Mouse (Mus musculus) embryonic facial prominence, embryonic 14.5 days (tissue): Measurements from ENCODE around the gene Mif4gd. TPM values are rescaled to one million over a fixed set of nuclear protein-coding genes. Genes with fewer than 3 reads are reported as not detected.

ENCODE experiments used
- ATAC-seq: fragments of 200-750 bp; cut with Nextera tagmentation; 2 replicates; pipeline ENCODE4 v1.8.0; 2017; ENCODE audit warnings: low read depth, moderate number of reproducible peaks, moderate TSS enrichment
- DNase-seq: peaks from one replicate; pipeline ENCODE4 v3.0.0-alpha.2; 2015; ENCODE audit warnings: low spot score
- H3K27ac ChIP-seq: fragments of 300-500 bp; sonication (generic); replicated peaks from 2 replicates; pipeline ENCODE4 v1.5.1; 2014; ENCODE audit warnings: low read depth, mild to moderate bottlenecking, low read length, moderate library complexity
- H3K27me3 ChIP-seq: fragments of 300-500 bp; sonication (generic); replicated peaks from 2 replicates; pipeline ENCODE4 v1.6.1; 2014; ENCODE audit warnings: low read length; ENCODE audit not compliant: control insufficient read depth, insufficient read depth
- H3K36me3 ChIP-seq: fragments of 300-500 bp; sonication (generic); 2 replicates; pipeline ENCODE4 v1.6.1; 2014; ENCODE audit warnings: low read length, mixed read lengths; ENCODE audit not compliant: control insufficient read depth, insufficient read depth
- H3K4me1 ChIP-seq: fragments of 300-500 bp; sonication (generic); 2 replicates; pipeline ENCODE4 v1.6.1; 2014; ENCODE audit warnings: antibody characterized with exemption, low read length; ENCODE audit not compliant: control insufficient read depth, insufficient read depth
- H3K4me2 ChIP-seq: fragments of 300-500 bp; sonication (generic); 2 replicates; pipeline ENCODE4 v1.6.1; 2014; ENCODE audit warnings: low read depth, mild to moderate bottlenecking, low read length, moderate library complexity, mixed read lengths
- H3K4me3 ChIP-seq: fragments of 300-500 bp; sonication (generic); 2 replicates; pipeline ENCODE4 v1.5.1; 2014; ENCODE audit warnings: low read depth, mild to moderate bottlenecking, low read length
- H3K9ac ChIP-seq: fragments of 300-500 bp; sonication (generic); 2 replicates; pipeline ENCODE4 v1.6.1; 2014; ENCODE audit warnings: low read depth, mild to moderate bottlenecking, low read length, moderate library complexity, mixed read lengths
- H3K9me3 ChIP-seq: fragments of 300-500 bp; sonication (generic); 2 replicates; pipeline ENCODE4 v1.6.1; 2016; ENCODE audit warnings: low read length; ENCODE audit not compliant: control insufficient read depth
- WGBS: fragments of 180-500 bp; shearing (Covaris S2); extraction: QIAGEN DNeasy Blood & Tissue Kit; methylation state at CpG from one replicate; pipeline ENCODE4 v1.1.7; 2014; 5-methylcytosine and 5-hydroxymethylcytosine counted together
- polyA plus RNA-seq: library from polyadenylated mRNA; unstranded; fragments of >200 nt; fragmentation: Nextera tagmentation; extraction: Ambion mirVana; gene quantifications from 2 replicates; pipeline ENCODE4 v1.2.1, GENCODE M21; 2014

The Mif4gd gene
- polyA plus RNA-seq, 1 experiment from 2014 or later, result 28.5 TPM

DNA sequence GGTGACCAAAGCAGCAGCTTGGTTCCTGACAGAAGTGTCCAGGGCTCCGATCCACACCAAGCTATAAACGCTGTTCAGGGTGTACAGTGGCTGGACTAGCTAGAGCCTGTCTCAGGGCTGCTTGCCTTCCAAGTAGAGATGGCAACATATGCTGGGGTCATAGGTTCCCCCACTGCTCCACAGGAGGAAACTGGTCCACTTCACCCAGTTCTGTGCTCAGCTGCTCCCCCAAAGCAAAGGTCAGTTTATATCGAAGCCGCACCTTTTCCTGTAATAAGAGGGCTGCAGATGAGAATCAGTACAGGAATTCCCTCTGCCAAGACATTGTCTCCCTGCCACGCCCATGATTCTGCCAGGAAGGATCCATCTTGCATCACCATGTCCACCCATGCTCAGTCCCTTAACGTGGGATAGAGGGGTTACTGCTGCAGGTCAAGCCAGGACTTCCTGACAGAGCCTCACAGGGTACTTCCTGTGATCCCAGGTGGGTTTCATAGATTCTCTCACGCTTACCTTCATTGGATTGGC lies 27.1 kb downstream of the Mif4gd start:
- no peak for ATAC-seq
- H3K4me1 ChIP-seq, result no peaks in the 10 kb centered on the region
- H3K27me3 ChIP-seq, result no peaks in the 10 kb centered on the region
- H3K4me2 ChIP-seq, result no peak overlapping the region
- H3K36me3 ChIP-seq, result peaks cover 94% of the 10 kb centered on the region
- H3K9me3 ChIP-seq, result no peaks in the 10 kb centered on the region
- 85% methylated on average over 7 of the region's 7 CpGs for WGBS
- no peak overlapping the region for H3K27ac ChIP-seq
- DNase-seq, result no peak
- H3K4me3 ChIP-seq, result no peak overlapping the region
- H3K9ac ChIP-seq, result no peak overlapping the region

DNA sequence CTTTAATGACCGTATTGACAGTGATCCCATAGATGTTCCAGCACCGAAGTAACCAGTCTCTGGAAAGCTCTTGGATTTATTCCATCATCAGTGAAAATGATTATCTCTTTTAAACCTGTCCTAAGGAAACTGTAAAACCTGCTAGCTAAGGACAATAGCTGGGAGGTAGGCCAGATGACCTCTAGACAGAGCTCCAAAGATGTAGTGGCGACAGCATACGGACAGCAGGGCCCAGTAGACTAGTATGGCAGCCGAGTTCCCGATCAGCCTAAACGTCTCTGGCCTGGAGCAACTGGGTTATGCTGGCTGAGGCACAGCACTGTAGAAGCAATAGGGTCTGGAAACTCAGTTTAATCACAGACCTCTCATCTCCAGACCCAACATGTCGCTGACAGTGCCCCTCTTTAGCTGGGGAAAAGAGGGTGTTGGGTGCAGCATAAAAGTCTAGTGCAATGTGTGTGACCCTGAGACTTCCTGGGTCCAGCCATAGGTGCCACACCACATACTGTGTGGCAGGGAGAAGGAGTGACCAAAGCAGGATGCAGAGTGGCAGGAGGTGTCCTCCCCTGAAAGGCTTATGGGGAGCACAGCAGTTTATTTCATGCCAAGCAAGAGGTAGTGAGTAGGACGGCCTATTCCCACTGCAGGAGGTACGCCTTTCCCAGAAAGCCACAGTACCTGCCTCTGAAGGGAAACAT lies 28.2 kb downstream of the Mif4gd start:
- H3K36me3 ChIP-seq, result peaks cover 93% of the 10 kb centered on the region
- no peak for ATAC-seq
- 85% methylated on average over 10 of the region's 10 CpGs for WGBS
- no peaks in the 10 kb centered on the region for H3K4me1 ChIP-seq
- no peaks in the 10 kb centered on the region for H3K27me3 ChIP-seq
- H3K4me2 ChIP-seq, result no peak overlapping the region
- no peak for DNase-seq
- H3K9ac ChIP-seq, result no peak overlapping the region
- no peak overlapping the region for H3K27ac ChIP-seq
- no peak overlapping the region for H3K4me3 ChIP-seq
- no peaks in the 10 kb centered on the region for H3K9me3 ChIP-seq

DNA sequence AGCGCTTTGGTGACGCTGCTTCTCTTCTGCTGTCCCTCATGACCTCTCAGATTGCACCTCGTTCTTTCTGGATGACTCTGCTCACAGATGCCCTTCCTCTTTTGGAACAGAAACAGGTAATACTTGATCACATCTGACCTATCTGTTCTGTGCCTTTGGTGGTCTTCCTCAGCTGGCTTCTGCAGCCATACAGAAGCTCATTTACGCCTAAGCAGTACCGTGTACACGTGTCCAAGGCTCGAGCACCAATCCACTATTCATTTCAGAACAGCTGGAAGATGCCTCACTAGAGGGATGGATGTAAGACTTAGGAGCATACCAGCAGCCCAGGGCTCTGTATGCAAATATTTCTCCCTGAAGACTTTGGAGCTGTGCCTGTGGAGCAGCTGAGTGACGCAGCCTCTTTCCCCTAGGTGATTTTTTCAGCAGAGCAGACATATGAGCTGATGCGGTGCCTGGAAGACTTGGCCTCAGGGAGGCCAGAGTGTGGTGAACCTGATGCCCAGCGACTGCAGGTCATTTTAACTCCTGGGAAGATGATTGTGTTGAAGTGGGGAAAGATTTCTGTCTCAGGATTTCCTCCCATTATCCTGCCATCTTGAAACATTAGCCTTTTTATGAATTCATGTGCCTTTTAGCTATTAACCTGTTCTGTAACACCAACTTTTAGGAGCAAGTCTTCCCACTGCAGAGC lies 29.7 kb downstream of the Mif4gd start:
- Histone ChIP-seq H3K4me3 (no peak overlapping the region), H3K4me2 (no peak overlapping the region), H3K36me3 (peaks cover 96% of the 10 kb centered on the region), H3K9me3 (no peaks in the 10 kb centered on the region), H3K4me1 (no peaks in the 10 kb centered on the region), H3K9ac (no peak overlapping the region), H3K27me3 (no peaks in the 10 kb centered on the region), H3K27ac (no peak overlapping the region)
- DNase-seq (no peak), ATAC-seq (no peak)
- WGBS, result 77% methylated on average over 10 of the region's 10 CpGs

- no peaks in the 10 kb centered on the region for H3K27me3 ChIP-seq
- H3K36me3 ChIP-seq, result peaks cover 70% of the 10 kb centered on the region
- no peak overlapping the region for H3K4me2 ChIP-seq
- no peak overlapping the region for H3K9ac ChIP-seq
- DNase-seq (no peak), ATAC-seq (no peak)
- H3K4me1 ChIP-seq, result no peaks in the 10 kb centered on the region
- H3K9me3 ChIP-seq, result no peaks in the 10 kb centered on the region
- H3K4me3 ChIP-seq, result no peak overlapping the region
- no peak overlapping the region for H3K27ac ChIP-seq
Observed at GRCm38 (mm10) chr11:115579080-115579479, 33.7 kb downstream of the Mif4gd start.

GRCm38 (mm10) chr11:115564961-115565360 lies 47.8 kb downstream of the Mif4gd start:
- WGBS, result 14% methylated on average over 7 of the region's 7 CpGs
- ATAC-seq, result no peak
- Histone ChIP-seq H3K4me2 (peak overlapping the region; percentile 81), H3K27me3 (no peaks in the 10 kb centered on the region), H3K4me3 (peak overlapping the region; percentile 61), H3K4me1 (peaks cover 12% of the 10 kb centered on the region), H3K27ac (no peak overlapping the region), H3K9ac (peak overlapping the region; percentile 79), H3K9me3 (no peaks in the 10 kb centered on the region), H3K36me3 (peaks cover 42% of the 10 kb centered on the region)
- no peak for DNase-seq

DNA sequence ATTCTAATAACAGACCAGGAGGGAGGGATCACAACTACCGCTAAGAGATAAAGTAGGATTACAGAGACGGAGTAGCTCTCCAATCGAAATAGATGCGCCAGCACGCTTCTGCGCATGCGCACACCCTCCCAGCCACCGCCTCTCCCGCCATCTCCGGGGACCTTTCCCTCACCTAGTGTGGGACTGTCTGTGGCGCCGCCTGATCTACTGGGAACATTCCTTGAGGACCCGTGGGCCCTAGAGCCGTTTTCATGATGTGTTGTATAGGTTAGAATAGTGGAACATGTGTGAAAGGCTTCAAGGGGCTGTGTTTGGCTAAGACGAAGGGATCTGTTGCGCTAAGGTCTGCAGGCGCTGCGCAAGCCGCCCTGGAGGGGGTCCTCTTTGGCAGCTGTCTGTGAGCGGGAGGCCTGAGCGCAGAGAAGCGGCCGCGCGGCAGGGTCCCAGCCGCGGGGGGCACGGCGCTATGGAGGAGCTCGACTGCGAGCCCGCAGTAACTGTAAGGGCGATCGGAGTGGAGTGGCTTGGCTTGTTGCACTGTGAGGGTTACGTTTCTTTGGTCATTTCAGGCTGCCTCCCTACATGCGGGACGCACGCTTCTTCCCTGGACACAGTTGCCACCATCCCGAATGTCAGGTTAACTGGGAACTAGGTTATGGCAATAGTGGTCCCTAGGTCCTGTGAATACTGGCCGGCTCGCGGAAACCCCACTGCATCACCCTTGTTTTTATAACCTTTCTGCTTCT lies 48.5 kb downstream of the Mif4gd start, which contains the start of gene Nup85:
Nup85 (plus strand) TSS at position 371 of the 746 bp plus-strand sequence.
- Histone ChIP-seq H3K9me3 (no peaks in the 10 kb centered on the region), H3K4me3 (peak within 1 kb of the TSS; percentile 61), H3K4me2 (peak within 1 kb of the TSS; percentile 81), H3K27me3 (no peaks in the 10 kb centered on the region), H3K9ac (peak within 1 kb of the TSS; percentile 79), H3K4me1 (peaks cover 12% of the 10 kb centered on the region), H3K27ac (peak within 1 kb of the TSS; percentile 79), H3K36me3 (peaks cover 35% of the 10 kb centered on the region)
- WGBS, result 0% methylated on average over 34 of the region's 42 CpGs
- ATAC-seq, result peak; percentile 94
- peak; percentile 98 for DNase-seq

DNA sequence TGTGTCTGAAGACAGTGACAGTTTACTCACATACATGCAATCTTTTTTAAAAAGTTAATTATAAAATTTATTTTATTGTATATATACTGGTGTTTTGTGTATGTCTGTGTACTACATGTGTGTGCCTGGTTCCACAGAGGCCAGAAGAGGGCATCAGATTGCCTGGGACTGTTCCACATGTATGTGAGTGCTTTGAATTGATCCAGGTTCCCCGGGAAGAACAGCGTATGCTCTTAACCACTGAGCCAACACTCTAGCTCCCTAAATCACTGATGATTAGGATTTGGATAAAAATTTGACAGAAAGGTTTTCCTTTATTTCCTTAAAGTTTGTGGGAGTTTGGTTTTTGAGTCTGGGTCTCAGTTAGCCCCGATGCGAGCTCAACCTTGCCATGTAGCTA lies 49.4 kb downstream of the Mif4gd start:
- Histone ChIP-seq H3K4me2 (peak overlapping the region; percentile 81), H3K4me3 (peak overlapping the region; percentile 61), H3K9me3 (no peaks in the 10 kb centered on the region), H3K36me3 (peaks cover 27% of the 10 kb centered on the region), H3K27ac (peak overlapping the region; percentile 79; the same call in 1 of the 2 replicates), H3K27me3 (no peaks in the 10 kb centered on the region), H3K4me1 (peaks cover 12% of the 10 kb centered on the region), H3K9ac (peak overlapping the region; percentile 79)
- DNase-seq, result peak; percentile 13
- 51% methylated on average over 4 of the region's 4 CpGs for WGBS
- no peak for ATAC-seq
